Mouse (Mus musculus) forebrain, embryonic 15.5 days (tissue): Measurements from ENCODE around the gene Ric8a. TPM values are rescaled to one million over a fixed set of nuclear protein-coding genes. Genes with fewer than 3 reads are reported as not detected.

ENCODE experiments used
- ATAC-seq: fragments of 200-750 bp; cut with Nextera tagmentation; replicated peaks from 2 replicates; pipeline ENCODE4 v1.8.0; 2017; ENCODE audit warnings: mild to moderate bottlenecking, moderate TSS enrichment, moderate library complexity
- H3K27ac ChIP-seq: fragments of 300-500 bp; sonication (generic); replicated peaks from 2 replicates; pipeline ENCODE4 v1.5.1; 2015; ENCODE audit warnings: mild to moderate bottlenecking, inconsistent platforms
- H3K27me3 ChIP-seq: fragments of 300-500 bp; sonication (generic); 2 replicates; pipeline ENCODE4 v1.6.1; 2015; ENCODE audit warnings: inconsistent platforms
- H3K36me3 ChIP-seq: fragments of 300-500 bp; sonication (generic); 2 replicates; pipeline ENCODE4 v1.6.1; 2015; ENCODE audit warnings: mild to moderate bottlenecking, inconsistent platforms
- H3K4me1 ChIP-seq: fragments of 300-500 bp; sonication (generic); 2 replicates; pipeline ENCODE4 v1.6.1; 2015; ENCODE audit warnings: inconsistent platforms
- H3K4me2 ChIP-seq: fragments of 300-500 bp; sonication (generic); replicated peaks from 2 replicates; pipeline ENCODE4 v1.6.1; 2015; ENCODE audit warnings: mild to moderate bottlenecking, inconsistent platforms
- H3K4me3 ChIP-seq: fragments of 300-500 bp; sonication (generic); 2 replicates; pipeline ENCODE4 v1.5.1; 2015; ENCODE audit warnings: mild to moderate bottlenecking, inconsistent platforms
- H3K9ac ChIP-seq: fragments of 300-500 bp; sonication (generic); replicated peaks from 2 replicates; pipeline ENCODE4 v1.6.1; 2015; ENCODE audit warnings: mild to moderate bottlenecking, inconsistent platforms
- H3K9me3 ChIP-seq: fragments of 300-500 bp; sonication (generic); 2 replicates; pipeline ENCODE4 v1.6.1; 2016; ENCODE audit warnings: inconsistent platforms
- WGBS: fragments of 180-500 bp; shearing (Covaris S2); methylation state at CpG from one replicate; pipeline ENCODE4 v1.1.7; 2015; ENCODE audit warnings: mixed read lengths; 5-methylcytosine and 5-hydroxymethylcytosine counted together
- polyA plus RNA-seq: library from polyadenylated mRNA; unstranded; fragments of >200 nt; fragmentation: Nextera tagmentation; extraction: Ambion mirVana; gene quantifications from 2 replicates; pipeline ENCODE4 v1.2.1, GENCODE M21; 2015

Gene Ric8a
- polyA plus RNA-seq, 1 experiment from 2014 or later: 96.9 TPM

- H3K9ac ChIP-seq: no peak overlapping the region
- peaks cover 3% of the 10 kb centered on the region; the same call in 1 of the 2 replicates for H3K4me1 ChIP-seq
- H3K4me2 ChIP-seq: no peak overlapping the region
- H3K27me3 ChIP-seq: no peaks in the 10 kb centered on the region; the same call in 1 of the 2 replicates
- H3K36me3 ChIP-seq: peaks cover 20% of the 10 kb centered on the region
- ATAC-seq: no peak
- no peaks in the 10 kb centered on the region for H3K9me3 ChIP-seq
- 89% methylated on average over 10 of the region's 10 CpGs for WGBS
- no peak overlapping the region for H3K27ac ChIP-seq
- no peak overlapping the region for H3K4me3 ChIP-seq
These were observed 8.2 kb upstream of the Ric8a start for GRCm38 (mm10) chr7:140848591-140848990.

DNA sequence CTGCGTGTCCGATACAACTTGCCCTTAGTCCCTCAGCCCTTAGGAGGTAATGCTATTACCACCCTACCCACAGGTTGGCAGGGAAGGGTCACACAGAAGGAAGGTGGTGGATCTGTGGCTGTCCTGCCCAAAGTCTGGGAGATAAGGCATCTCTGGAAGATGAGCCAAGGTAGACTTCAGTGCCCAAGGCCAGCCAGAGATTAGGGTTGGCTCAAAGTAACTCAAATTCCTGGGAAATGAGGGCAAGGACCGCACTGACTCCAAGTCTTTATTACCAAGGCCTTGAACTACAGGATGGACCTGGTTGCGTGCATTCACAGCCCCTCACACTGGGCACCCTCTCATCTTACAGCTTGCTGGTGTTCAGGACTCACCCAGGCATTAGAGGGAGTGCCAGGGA, 4.8 kb upstream of the Ric8a start:
- Histone ChIP-seq H3K4me1 (peaks cover 13% of the 10 kb centered on the region), H3K9ac (no peak overlapping the region), H3K27me3 (no peaks in the 10 kb centered on the region), H3K9me3 (no peaks in the 10 kb centered on the region), H3K4me3 (no peak overlapping the region), H3K4me2 (no peak overlapping the region), H3K36me3 (peaks cover 27% of the 10 kb centered on the region), H3K27ac (no peak overlapping the region)
- 93% methylated on average over 4 of the region's 4 CpGs for WGBS
- no peak for ATAC-seq

- no peak overlapping the region for H3K9ac ChIP-seq
- no peak overlapping the region for H3K27ac ChIP-seq
- peaks cover 18% of the 10 kb centered on the region for H3K4me1 ChIP-seq
- H3K36me3 ChIP-seq: peaks cover 27% of the 10 kb centered on the region
- no peak overlapping the region for H3K4me2 ChIP-seq
- H3K4me3 ChIP-seq: no peak overlapping the region
- no peaks in the 10 kb centered on the region for H3K9me3 ChIP-seq
- 84% methylated on average over 9 of the region's 9 CpGs for WGBS
- ATAC-seq: no peak
- H3K27me3 ChIP-seq: no peaks in the 10 kb centered on the region
These were observed 3.4 kb upstream of the Ric8a start for GRCm38 (mm10) chr7:140853386-140853785.

DNA sequence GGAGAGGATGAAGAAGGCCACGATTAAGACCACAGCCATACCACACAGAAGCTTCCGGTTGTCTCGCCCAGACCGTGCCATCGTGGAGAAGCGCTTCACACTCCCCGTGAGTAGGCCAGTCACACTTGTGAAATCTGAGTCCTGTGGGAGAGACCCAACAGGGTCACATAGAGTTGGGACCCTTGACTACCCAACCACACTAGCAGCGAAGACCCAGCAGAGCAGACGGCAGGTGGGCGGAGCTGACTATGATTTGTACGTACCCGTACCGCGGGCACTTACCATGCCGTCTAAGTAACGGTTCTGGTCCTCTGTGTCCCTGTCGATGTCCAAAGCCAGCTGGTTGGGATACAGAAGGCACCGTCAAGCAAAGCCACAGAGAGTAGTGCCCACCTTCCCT, 2.3 kb upstream of the Ric8a start:
- H3K27me3 ChIP-seq: no peaks in the 10 kb centered on the region
- WGBS: 93% methylated on average over 18 of the region's 18 CpGs
- H3K27ac ChIP-seq: no peak overlapping the region
- no peak for ATAC-seq
- H3K9ac ChIP-seq: no peak overlapping the region
- peaks cover 29% of the 10 kb centered on the region for H3K36me3 ChIP-seq
- H3K4me1 ChIP-seq: peaks cover 29% of the 10 kb centered on the region
- no peak overlapping the region for H3K4me2 ChIP-seq
- no peak overlapping the region for H3K4me3 ChIP-seq
- no peaks in the 10 kb centered on the region for H3K9me3 ChIP-seq

GRCm38 (mm10) chr7:140855181-140855580, 1.6 kb upstream of the Ric8a start:
- Histone ChIP-seq H3K9ac (peak overlapping the region; percentile 78), H3K4me2 (peak overlapping the region; percentile 86), H3K27ac (no peak overlapping the region), H3K9me3 (no peaks in the 10 kb centered on the region), H3K4me1 (peaks cover 32% of the 10 kb centered on the region), H3K4me3 (peak overlapping the region; percentile 68), H3K36me3 (peaks cover 32% of the 10 kb centered on the region), H3K27me3 (no peaks in the 10 kb centered on the region)
- WGBS: 79% methylated on average over 9 of the region's 9 CpGs
- ATAC-seq: no peak

- ATAC-seq: peak; percentile 75
These were observed 635 bp upstream of the Ric8a start, which contains the start of gene Gm45785 for GRCm38 (mm10) chr7:140855860-140856784. Gm45785 (minus strand) TSS chr7:140856331.

DNA sequence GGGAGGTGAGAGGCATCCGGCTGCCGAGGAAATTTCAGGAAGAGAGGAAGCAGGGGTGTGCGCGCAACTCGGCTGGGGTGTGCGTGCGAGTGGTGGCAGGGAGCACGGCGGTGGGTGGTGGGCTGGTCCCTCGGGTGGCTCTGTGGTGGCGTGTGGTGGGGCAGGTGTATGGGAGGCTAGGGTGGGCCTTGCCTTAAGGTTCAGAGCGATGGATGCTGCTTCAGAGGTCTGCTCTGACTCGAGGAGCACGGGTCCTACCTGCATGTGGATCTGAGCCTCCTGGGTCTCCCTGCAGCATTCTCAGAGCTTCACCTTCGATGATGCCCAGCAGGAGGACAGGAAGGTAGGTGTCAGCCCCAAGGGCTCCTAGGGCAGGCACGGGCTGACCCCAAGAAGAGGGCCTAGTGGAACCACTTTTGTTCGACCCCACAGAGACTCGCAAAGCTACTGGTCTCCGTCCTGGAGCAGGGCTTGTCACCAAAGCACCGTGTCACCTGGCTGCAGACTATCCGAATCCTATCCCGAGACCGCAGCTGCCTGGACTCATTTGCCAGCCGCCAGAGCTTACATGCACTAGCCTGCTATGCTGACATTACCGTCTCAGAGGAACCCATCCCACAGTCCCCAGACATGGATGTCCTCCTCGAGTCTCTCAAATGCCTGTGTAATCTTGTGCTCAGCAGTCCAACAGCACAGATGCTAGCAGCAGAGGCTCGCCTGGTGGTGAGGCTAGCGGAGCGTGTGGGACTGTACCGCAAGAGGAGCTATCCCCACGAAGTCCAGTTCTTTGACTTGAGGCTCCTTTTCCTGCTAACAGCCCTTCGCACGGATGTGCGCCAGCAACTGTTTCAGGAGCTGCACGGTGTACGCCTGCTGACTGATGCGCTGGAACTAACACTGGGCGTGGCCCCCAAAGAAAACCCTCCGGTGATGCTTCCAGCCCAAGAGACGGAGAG, 1.1 kb downstream of the Ric8a start, which contains the start of gene Bet1l:
Bet1l (minus strand) TSS at position 28 of the 956 bp plus-strand sequence.
- Histone ChIP-seq H3K4me1 (peaks cover 32% of the 10 kb centered on the region), H3K27me3 (no peaks in the 10 kb centered on the region), H3K36me3 (peaks cover 42% of the 10 kb centered on the region), H3K4me3 (peak within 1 kb of the TSS; percentile 68), H3K4me2 (peak within 1 kb of the TSS; percentile 86), H3K9me3 (no peaks in the 10 kb centered on the region), H3K9ac (peak within 1 kb of the TSS; percentile 78), H3K27ac (peak within 1 kb of the TSS; percentile 92)
- ATAC-seq: peak; percentile 57
- WGBS: 37% methylated on average over 40 of the region's 40 CpGs

More at GRCm38 (mm10) chr7:140855860-140856784, 635 bp upstream of the Ric8a start, which contains the start of gene Gm45785:
- 2% methylated on average over 51 of the region's 51 CpGs for WGBS
- Histone ChIP-seq H3K4me1 (peaks cover 32% of the 10 kb centered on the region), H3K4me3 (peak within 1 kb of the TSS; percentile 68), H3K27me3 (no peaks in the 10 kb centered on the region), H3K9me3 (no peaks in the 10 kb centered on the region), H3K27ac (peak within 1 kb of the TSS; percentile 92), H3K9ac (peak within 1 kb of the TSS; percentile 78), H3K4me2 (peak within 1 kb of the TSS; percentile 86), H3K36me3 (peaks cover 38% of the 10 kb centered on the region)

GRCm38 (mm10) chr7:140858746-140859145, 2.0 kb downstream of the Ric8a start:
- no peaks in the 10 kb centered on the region for H3K27me3 ChIP-seq
- ATAC-seq: no peak
- H3K4me2 ChIP-seq: peak overlapping the region; percentile 86
- peak overlapping the region; percentile 68 for H3K4me3 ChIP-seq
- peaks cover 41% of the 10 kb centered on the region for H3K36me3 ChIP-seq
- H3K27ac ChIP-seq: no peak overlapping the region
- H3K9me3 ChIP-seq: no peaks in the 10 kb centered on the region
- H3K4me1 ChIP-seq: peaks cover 32% of the 10 kb centered on the region
- WGBS: 96% methylated on average over 8 of the region's 8 CpGs
- peak overlapping the region; percentile 78; the same call in 1 of the 2 replicates for H3K9ac ChIP-seq

- no peak for ATAC-seq
- H3K4me2 ChIP-seq: no peak overlapping the region
- 78% methylated on average over 6 of the region's 6 CpGs for WGBS
- no peaks in the 10 kb centered on the region for H3K27me3 ChIP-seq
- H3K9ac ChIP-seq: no peak overlapping the region
- no peak overlapping the region for H3K4me3 ChIP-seq
- H3K9me3 ChIP-seq: no peaks in the 10 kb centered on the region
- peaks cover 30% of the 10 kb centered on the region for H3K4me1 ChIP-seq
- H3K27ac ChIP-seq: no peak overlapping the region
- peaks cover 41% of the 10 kb centered on the region for H3K36me3 ChIP-seq
These were observed 3.2 kb downstream of the Ric8a start for GRCm38 (mm10) chr7:140859997-140860396.

DNA sequence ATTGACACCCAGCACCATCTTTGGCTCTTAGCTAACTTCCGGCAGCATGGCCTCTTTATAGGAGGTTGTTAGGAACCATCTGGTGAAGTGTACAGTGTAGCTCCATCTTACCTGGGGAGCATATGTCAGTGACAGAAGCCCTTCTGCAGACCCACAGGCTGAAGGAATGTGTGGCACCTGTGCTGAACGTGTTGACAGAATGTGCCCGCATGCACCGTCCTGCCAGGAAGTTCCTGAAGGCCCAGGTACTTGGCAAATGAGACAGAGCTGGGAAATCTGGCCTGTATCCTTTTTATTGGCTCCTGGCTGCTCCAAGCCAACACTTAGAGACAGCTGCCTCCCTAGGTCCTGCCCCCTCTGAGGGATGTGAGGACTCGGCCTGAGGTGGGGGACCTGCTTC, 4.0 kb downstream of the Ric8a start:
- H3K9ac ChIP-seq: no peak overlapping the region
- peaks cover 41% of the 10 kb centered on the region for H3K36me3 ChIP-seq
- H3K27me3 ChIP-seq: no peaks in the 10 kb centered on the region
- no peak for ATAC-seq
- no peak overlapping the region for H3K4me3 ChIP-seq
- H3K4me2 ChIP-seq: no peak overlapping the region
- no peak overlapping the region for H3K27ac ChIP-seq
- WGBS: 90% methylated on average over 5 of the region's 5 CpGs
- no peaks in the 10 kb centered on the region for H3K9me3 ChIP-seq
- peaks cover 23% of the 10 kb centered on the region for H3K4me1 ChIP-seq

- WGBS: 90% methylated on average over 12 of the region's 12 CpGs
- ATAC-seq: no peak
- H3K27me3 ChIP-seq: no peaks in the 10 kb centered on the region
These were observed 8.0 kb downstream of the Ric8a start for GRCm38 (mm10) chr7:140864761-140865160.

More at GRCm38 (mm10) chr7:140864761-140865160, 8.0 kb downstream of the Ric8a start:
- no peak overlapping the region for H3K27ac ChIP-seq
- no peak overlapping the region for H3K4me2 ChIP-seq
- H3K4me1 ChIP-seq: peaks cover under 1% of the 10 kb centered on the region
- H3K9ac ChIP-seq: no peak overlapping the region
- no peak overlapping the region for H3K4me3 ChIP-seq
- H3K9me3 ChIP-seq: no peaks in the 10 kb centered on the region
- peaks cover 37% of the 10 kb centered on the region for H3K36me3 ChIP-seq
